Mouse (Mus musculus) liver, embryonic 16.5 days (tissue): Measurements from ENCODE around the gene Sec11a. TPM values are rescaled to one million over a fixed set of nuclear protein-coding genes. Genes with fewer than 3 reads are reported as not detected.

Source experiments
- ATAC-seq: fragments of 200-750 bp; cut with Nextera tagmentation; 2 replicates; pipeline ENCODE4 v1.8.0; 2017; ENCODE audit warnings: low read depth, mild to moderate bottlenecking, moderate number of reproducible peaks, moderate library complexity
- H3K27ac ChIP-seq: fragments of 300-500 bp; sonication (generic); 2 replicates; pipeline ENCODE4 v1.5.1; 2014; ENCODE audit warnings: mild to moderate bottlenecking, low read length
- H3K27me3 ChIP-seq: fragments of 300-500 bp; sonication (generic); 2 replicates; pipeline ENCODE4 v1.6.1; 2014; ENCODE audit warnings: low read depth, low read length, mixed read lengths; ENCODE audit not compliant: control insufficient read depth, insufficient read depth
- H3K36me3 ChIP-seq: fragments of 300-500 bp; sonication (generic); 2 replicates; pipeline ENCODE4 v1.6.1; 2014; ENCODE audit warnings: mild to moderate bottlenecking; ENCODE audit not compliant: control insufficient read depth, insufficient read depth
- H3K4me1 ChIP-seq: fragments of 300-500 bp; sonication (generic); 2 replicates; pipeline ENCODE4 v1.6.1; 2014; ENCODE audit warnings: low read depth, low read length, mixed read lengths; ENCODE audit not compliant: control insufficient read depth
- H3K4me2 ChIP-seq: fragments of 300-500 bp; sonication (generic); 2 replicates; pipeline ENCODE4 v1.6.1; 2014; ENCODE audit warnings: low read depth, low read length, mixed read lengths
- H3K4me3 ChIP-seq: fragments of 300-500 bp; sonication (generic); 2 replicates; pipeline ENCODE4 v1.5.1; 2014; ENCODE audit warnings: low read depth, mild to moderate bottlenecking, low read length
- H3K9ac ChIP-seq: fragments of 300-500 bp; sonication (generic); 2 replicates; pipeline ENCODE4 v1.6.1; 2014; ENCODE audit warnings: low read depth, low read length
- H3K9me3 ChIP-seq: fragments of 300-500 bp; sonication (generic); replicated peaks from 2 replicates; pipeline ENCODE4 v1.6.1; 2016; ENCODE audit warnings: low read length; ENCODE audit not compliant: control insufficient read depth
- WGBS: fragments of 180-500 bp; shearing (Covaris S2); extraction: QIAGEN DNeasy Blood & Tissue Kit; methylation state at CpG from one replicate; pipeline ENCODE4 v1.1.7; 2014; ENCODE audit not compliant: insufficient replicate concordance; 5-methylcytosine and 5-hydroxymethylcytosine counted together
- polyA plus RNA-seq: library from polyadenylated mRNA; unstranded; fragments of >200 nt; fragmentation: Nextera tagmentation; extraction: Ambion mirVana; gene quantifications from 2 replicates; pipeline ENCODE4 v1.2.1, GENCODE M21; 2015

The Sec11a gene
- polyA plus RNA-seq, 1 experiment from 2014 or later = 98.7 TPM

DNA sequence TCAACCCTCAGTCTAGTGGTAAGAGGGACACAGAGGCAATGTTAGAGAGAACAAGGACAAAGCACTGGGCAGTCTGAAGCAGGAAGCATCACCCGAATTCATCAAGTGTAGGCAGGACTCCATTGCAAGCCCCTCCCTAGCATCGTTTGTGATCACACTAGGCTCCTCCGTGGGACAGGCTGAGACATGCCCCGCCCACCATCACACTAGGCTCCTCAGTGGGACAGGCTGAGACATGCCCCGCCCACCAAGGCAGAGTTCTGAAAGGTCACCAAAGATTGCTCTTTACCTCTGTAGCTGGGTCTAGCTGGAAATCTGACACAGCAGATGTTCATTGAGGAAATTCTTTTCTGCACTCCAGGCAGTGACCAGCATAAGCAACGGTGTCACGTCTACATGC, 36.5 kb downstream of the Sec11a start:
- Histone ChIP-seq H3K36me3 (peaks cover 11% of the 10 kb centered on the region), H3K4me1 (no peaks in the 10 kb centered on the region), H3K27me3 (no peaks in the 10 kb centered on the region), H3K4me3 (no peak overlapping the region), H3K9me3 (no peaks in the 10 kb centered on the region), H3K9ac (no peak overlapping the region), H3K4me2 (no peak overlapping the region), H3K27ac (no peak overlapping the region)
- ATAC-seq = no peak; the same call in 1 of the 2 replicates
- 56% methylated on average over 7 of the region's 7 CpGs for WGBS

DNA sequence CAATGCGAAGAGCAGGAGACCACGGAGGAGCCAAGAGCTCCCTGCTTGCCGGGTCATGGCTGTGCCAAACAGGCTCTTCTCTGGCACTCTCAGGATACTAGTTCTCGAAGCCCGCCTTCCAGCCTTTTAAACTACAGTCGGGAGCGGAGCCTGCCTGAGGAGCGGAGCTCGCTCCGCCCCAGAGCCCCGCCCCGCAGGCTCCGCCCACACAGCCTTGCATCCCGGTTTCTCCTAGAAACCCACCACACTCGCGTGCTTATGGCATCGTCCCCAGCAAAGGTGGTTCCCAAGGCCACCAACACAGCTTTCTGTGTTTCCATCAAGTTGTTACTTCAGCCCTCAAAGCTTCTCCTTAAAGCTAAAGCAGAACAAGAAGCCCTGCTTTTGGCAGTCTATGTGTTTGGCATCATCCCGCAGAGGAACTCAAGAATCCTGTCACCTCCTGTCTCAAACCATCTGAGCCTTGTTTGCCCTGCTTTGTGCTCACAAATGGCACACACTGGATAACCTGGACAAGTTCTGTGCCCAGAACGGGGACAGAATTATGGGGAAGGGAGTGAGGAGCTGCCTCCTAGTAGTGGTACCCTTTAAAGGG, 42.6 kb downstream of the Sec11a start, which contains the start of gene Nmb:
Gene Nmb (minus strand): TSS at position 156 of the 595 bp plus-strand sequence.
- ATAC-seq = no peak
- Histone ChIP-seq H3K4me1 (peaks cover 19% of the 10 kb centered on the region), H3K4me2 (peak within 1 kb of the TSS; percentile 94), H3K27me3 (no peaks in the 10 kb centered on the region), H3K9me3 (no peaks in the 10 kb centered on the region), H3K9ac (peak within 1 kb of the TSS; percentile 67), H3K4me3 (peak within 1 kb of the TSS; percentile 60), H3K27ac (no peak within 1 kb of the TSS), H3K36me3 (no peaks in the 10 kb centered on the region)
- WGBS = 3% methylated on average over 19 of the region's 19 CpGs

- no peaks in the 10 kb centered on the region for H3K9me3 ChIP-seq
- H3K4me3 ChIP-seq = no peak overlapping the region
- peaks cover 19% of the 10 kb centered on the region for H3K4me1 ChIP-seq
- H3K9ac ChIP-seq = no peak overlapping the region
- 69% methylated on average over 11 of the region's 11 CpGs for WGBS
- H3K27ac ChIP-seq = no peak overlapping the region
- ATAC-seq = no peak
- H3K4me2 ChIP-seq = no peak overlapping the region; the same call in 1 of the 2 replicates
- H3K27me3 ChIP-seq = no peaks in the 10 kb centered on the region
- no peaks in the 10 kb centered on the region for H3K36me3 ChIP-seq
These were observed 43.8 kb downstream of the Sec11a start for GRCm38 (mm10) chr7:80903625-80904422.

DNA sequence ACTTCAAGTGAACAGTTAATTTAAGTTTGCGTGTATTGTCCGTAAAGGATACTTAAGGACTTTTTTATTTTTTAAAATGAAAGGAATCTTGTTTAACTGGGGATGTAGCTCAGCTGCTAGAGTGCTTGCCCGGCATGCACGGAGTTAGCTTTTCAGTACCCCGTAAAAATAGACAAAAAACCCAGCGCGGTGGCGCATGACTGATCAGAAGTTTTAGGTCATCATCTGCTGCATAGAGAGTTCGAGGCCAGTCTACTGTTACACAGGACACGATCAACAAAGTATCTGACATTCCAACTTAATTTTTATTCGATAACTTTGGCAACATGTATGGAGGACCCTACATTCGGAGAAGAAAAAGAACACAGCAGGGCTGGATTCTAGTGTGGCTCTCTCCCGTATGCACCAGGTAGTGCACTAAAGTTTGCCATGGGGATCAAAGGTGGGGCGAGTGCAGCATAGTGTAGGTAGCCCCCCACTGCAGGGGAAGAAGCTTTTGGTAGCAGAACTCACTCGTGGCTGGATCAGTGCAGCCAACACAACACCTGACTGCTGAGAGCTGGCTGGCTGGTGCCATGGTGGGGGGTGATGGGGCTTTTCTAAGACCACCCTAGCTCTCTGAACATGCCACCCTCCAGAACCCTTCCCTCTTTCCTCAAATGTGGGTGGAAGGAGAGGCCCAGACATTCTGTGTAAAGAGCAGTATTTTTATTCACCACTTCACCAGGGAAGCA, 45.9 kb downstream of the Sec11a start:
- peak overlapping the region; percentile 77 for H3K9ac ChIP-seq
- H3K4me2 ChIP-seq = peak overlapping the region; percentile 94
- peaks cover 19% of the 10 kb centered on the region for H3K4me1 ChIP-seq
- H3K9me3 ChIP-seq = no peaks in the 10 kb centered on the region
- ATAC-seq = no peak
- H3K27me3 ChIP-seq = no peaks in the 10 kb centered on the region
- H3K27ac ChIP-seq = peak overlapping the region; percentile 91
- WGBS = 25% methylated on average over 15 of the region's 15 CpGs
- H3K4me3 ChIP-seq = peak overlapping the region; percentile 91
- H3K36me3 ChIP-seq = peaks cover 5% of the 10 kb centered on the region

- under 1% methylated on average over 36 of the region's 36 CpGs for WGBS
These were observed 46.6 kb downstream of the Sec11a start, which contains the start of gene Wdr73 for GRCm38 (mm10) chr7:80900944-80901501. Wdr73 (minus strand) TSS chr7:80901269.

DNA sequence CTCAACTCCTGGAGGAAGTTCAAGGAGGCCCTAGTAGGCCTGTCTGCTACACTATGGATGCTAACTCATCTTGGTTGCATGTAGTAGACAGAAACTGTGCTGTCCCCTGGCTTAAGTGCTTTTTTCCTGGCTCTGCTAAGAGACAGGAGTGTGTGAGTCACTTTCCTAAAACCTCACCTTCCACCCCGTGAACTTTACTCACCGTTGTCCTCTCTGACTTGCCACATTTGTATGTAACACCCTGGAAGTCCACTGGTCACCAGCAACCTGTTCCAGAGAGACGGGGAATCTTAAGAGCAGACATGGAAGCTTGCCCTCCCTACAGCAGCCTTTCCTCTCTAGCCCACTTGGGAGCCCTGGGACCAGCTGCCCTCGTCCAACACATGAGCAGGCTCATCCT, 49.9 kb downstream of the Sec11a start:
- H3K9ac ChIP-seq = no peak overlapping the region
- WGBS = 70% methylated on average over 4 of the region's 4 CpGs
- no peaks in the 10 kb centered on the region for H3K27me3 ChIP-seq
- H3K36me3 ChIP-seq = peaks cover 14% of the 10 kb centered on the region
- no peak overlapping the region for H3K4me3 ChIP-seq
- H3K4me1 ChIP-seq = peaks cover 11% of the 10 kb centered on the region
- no peak overlapping the region for H3K4me2 ChIP-seq
- ATAC-seq = no peak
- no peak overlapping the region for H3K27ac ChIP-seq
- no peaks in the 10 kb centered on the region for H3K9me3 ChIP-seq

More at GRCm38 (mm10) chr7:80900944-80901501, 46.6 kb downstream of the Sec11a start, which contains the start of gene Wdr73:
- peak; percentile 96 for ATAC-seq
- peaks cover 19% of the 10 kb centered on the region for H3K4me1 ChIP-seq
- peak within 1 kb of the TSS; percentile 94 for H3K4me2 ChIP-seq
- peak within 1 kb of the TSS; percentile 91 for H3K4me3 ChIP-seq
- H3K9ac ChIP-seq = peak within 1 kb of the TSS; percentile 77
- H3K9me3 ChIP-seq = no peaks in the 10 kb centered on the region
- peaks cover 5% of the 10 kb centered on the region for H3K36me3 ChIP-seq
- H3K27ac ChIP-seq = peak within 1 kb of the TSS; percentile 91
- no peaks in the 10 kb centered on the region for H3K27me3 ChIP-seq

DNA sequence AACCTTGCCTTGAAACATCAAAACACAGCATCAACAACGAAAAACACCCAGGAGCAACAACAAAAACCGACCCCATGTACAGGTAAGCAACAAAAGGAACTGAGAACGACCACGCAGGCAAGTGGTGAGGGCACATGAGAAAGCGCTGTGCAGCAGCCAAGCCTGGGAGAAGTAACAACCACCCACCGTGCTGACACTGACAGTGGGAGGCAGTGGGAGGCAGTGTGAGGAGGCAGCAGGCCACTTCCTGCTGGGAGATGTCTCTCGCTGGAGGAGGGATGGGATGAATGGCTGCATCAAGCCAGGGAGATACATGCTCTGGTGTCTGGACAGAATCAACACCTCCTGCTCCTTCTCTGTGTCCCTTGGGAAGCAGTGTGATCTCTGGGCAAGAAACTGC, 50.4 kb downstream of the Sec11a start:
- Histone ChIP-seq H3K9me3 (no peaks in the 10 kb centered on the region), H3K27ac (no peak overlapping the region), H3K4me2 (no peak overlapping the region), H3K27me3 (no peaks in the 10 kb centered on the region), H3K9ac (no peak overlapping the region), H3K4me1 (peaks cover 11% of the 10 kb centered on the region), H3K4me3 (no peak overlapping the region), H3K36me3 (peaks cover 17% of the 10 kb centered on the region)
- no peak for ATAC-seq
- 76% methylated on average over 7 of the region's 7 CpGs for WGBS

DNA sequence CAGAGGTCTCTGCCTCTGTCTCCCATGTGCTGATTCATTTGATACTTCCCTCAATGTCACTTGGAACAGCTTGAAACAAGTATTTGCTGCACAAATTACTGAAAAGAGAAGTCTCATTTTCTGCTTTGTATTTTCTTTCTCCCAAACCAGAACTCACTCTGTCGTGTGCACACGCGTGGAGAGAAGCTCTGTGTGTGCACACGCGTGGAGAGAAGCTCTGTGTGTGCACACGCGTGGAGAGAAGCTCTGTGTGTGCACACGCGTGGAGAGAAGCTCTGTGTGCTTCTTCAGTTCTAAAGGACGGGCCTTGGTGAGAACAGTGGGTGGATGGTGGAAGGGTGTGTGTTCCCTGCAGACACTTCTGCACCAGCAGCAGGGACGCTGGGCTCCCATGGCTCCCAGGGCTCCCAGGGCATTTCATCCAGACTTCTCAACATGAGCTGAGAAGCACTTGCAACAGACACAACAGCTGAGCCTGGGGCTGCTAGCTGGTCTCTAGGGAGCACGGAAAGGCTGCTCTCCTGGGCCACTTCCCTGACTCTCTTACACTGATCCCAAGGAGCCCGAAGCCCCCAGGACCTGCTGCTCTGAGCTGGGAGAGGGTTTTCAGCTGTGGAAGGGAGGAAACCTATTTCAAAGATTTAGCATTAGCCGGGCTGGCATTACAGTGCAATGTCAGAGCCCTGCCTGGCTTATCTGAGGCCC, 52.6 kb downstream of the Sec11a start:
- WGBS = 80% methylated on average over 14 of the region's 14 CpGs
- no peak for ATAC-seq
- Histone ChIP-seq H3K4me1 (no peaks in the 10 kb centered on the region), H3K4me2 (no peak overlapping the region), H3K9ac (no peak overlapping the region), H3K27ac (no peak overlapping the region), H3K9me3 (no peaks in the 10 kb centered on the region), H3K27me3 (no peaks in the 10 kb centered on the region), H3K4me3 (no peak overlapping the region), H3K36me3 (peaks cover 27% of the 10 kb centered on the region)
